Mouse (Mus musculus): ENCODE data around the gene Ndufa4l2.

GRCm38 (mm10) chr10:127480833-127481813 lies 33.6 kb upstream of the Ndufa4l2 start:
- TF ChIP-seq POLR2A (IDR thresholded peaks at IDR 0.05; ENCODE audit: borderline replicate concordance, extremely low read depth, insufficient read depth, insufficient read length, poor library complexity, severe bottlenecking), result no peak
- TF ChIP-seq CTCF (IDR thresholded peaks at IDR 0.05; ENCODE audit: borderline replicate concordance, extremely low read depth, insufficient read depth, insufficient read length), result no peak

All from brain, embryonic 14.5 days (tissue).